24 mouse cellular contexts compared by ENCODE assay signal in the genomic region with DNA sequence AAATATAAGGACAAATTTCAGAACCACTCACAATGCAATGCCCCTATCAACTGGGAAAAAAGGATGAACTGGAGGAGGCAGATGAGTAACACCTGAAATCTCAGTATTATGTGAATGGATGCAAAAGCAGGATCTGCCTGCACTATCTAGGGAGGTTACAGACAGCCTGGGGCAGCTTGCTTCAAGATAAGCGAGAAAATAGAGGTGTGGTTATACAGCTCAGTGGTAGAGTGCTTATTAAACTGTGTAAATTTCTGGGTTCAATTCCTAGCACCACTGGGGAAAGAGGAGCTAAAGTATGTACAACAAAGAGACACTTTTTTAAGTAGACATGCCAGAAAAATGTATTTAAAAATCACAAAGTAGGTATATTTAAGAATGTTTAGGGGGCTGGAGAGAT.
"Had no signal": no experiment of that assay in that cellular context is flagged by ENCODE, and none has a peak within 500 bp of the region (broad histone marks: within the 10 kb centered on the region; RNA-seq: fewer than 3 reads in every experiment).

No protein-coding gene starts in this region.

- H3K4me2 ChIP-seq: heart, embryonic 11.5 days; heart, embryonic 13.5 days; heart, embryonic 15.5 days; hindbrain, embryonic 13.5 days; hindbrain, embryonic 15.5 days; limb, embryonic 12.5 days had no signal

- H3K4me1 ChIP-seq: heart, embryonic 13.5 days; heart, embryonic 15.5 days; hindbrain, embryonic 13.5 days; hindbrain, embryonic 15.5 days; limb, embryonic 10.5 days; limb, embryonic 12.5 days had no signal

- H3K9ac ChIP-seq: heart, embryonic 13.5 days; heart, embryonic 15.5 days; hindbrain, embryonic 13.5 days; hindbrain, embryonic 15.5 days; limb, embryonic 12.5 days had no signal

- H3K36me3 ChIP-seq: hindbrain, embryonic 13.5 days; hindbrain, embryonic 15.5 days; limb, embryonic 10.5 days; limb, embryonic 12.5 days had no signal

- DNase-seq: gastrocnemius, adult 2 months; gastrocnemius, postnatal 10 days; gastrocnemius, postnatal 25 days; heart, adult 11 months; heart, adult 2 months; heart, postnatal 14 days; heart, postnatal 36 days; kidney, adult 18-20 months; kidney, adult 8-10 months; kidney, postnatal 10 days; kidney, postnatal 25 days; kidney, postnatal 4 days; liver had no signal

- H3K27me3 ChIP-seq: heart, embryonic 13.5 days; heart, embryonic 15.5 days; hindbrain, embryonic 13.5 days; hindbrain, embryonic 15.5 days; limb, embryonic 12.5 days had no signal

- H3K27ac ChIP-seq: gastrocnemius, adult 2 months; heart, adult 2 months; heart, embryonic 13.5 days; heart, embryonic 15.5 days; hindbrain, embryonic 13.5 days; hindbrain, embryonic 15.5 days; hindbrain, postnatal 0 days; layer of hippocampus, adult 2 months; left cerebral cortex, adult 2 months; limb, embryonic 10.5 days; limb, embryonic 12.5 days had no signal

- H3K9me3 ChIP-seq: heart, embryonic 13.5 days; heart, embryonic 15.5 days; hindbrain, embryonic 13.5 days; hindbrain, embryonic 15.5 days; limb, embryonic 10.5 days; limb, embryonic 12.5 days had no signal

- ATAC-seq: hindbrain, postnatal 0 days; intestine, postnatal 0 days had no signal

- H3K4me3 ChIP-seq: gastrocnemius, adult 2 months; heart, adult 2 months; heart, embryonic 13.5 days; heart, embryonic 15.5 days; hindbrain, embryonic 13.5 days; hindbrain, embryonic 15.5 days; layer of hippocampus, adult 2 months; left cerebral cortex, adult 2 months; limb, embryonic 10.5 days; limb, embryonic 12.5 days had no signal
